Mouse (Mus musculus): ENCODE measurements at regions not wholly inside any gene's neighbourhood (a gene's known extent, or its start where the extent isn't known, plus 50 kb on each side); places are given as distances from the start of the nearest gene placed in this dataset.
A peak's percentile ranks its signal among the peaks of the same experiment; 100 is the strongest.

DNA sequence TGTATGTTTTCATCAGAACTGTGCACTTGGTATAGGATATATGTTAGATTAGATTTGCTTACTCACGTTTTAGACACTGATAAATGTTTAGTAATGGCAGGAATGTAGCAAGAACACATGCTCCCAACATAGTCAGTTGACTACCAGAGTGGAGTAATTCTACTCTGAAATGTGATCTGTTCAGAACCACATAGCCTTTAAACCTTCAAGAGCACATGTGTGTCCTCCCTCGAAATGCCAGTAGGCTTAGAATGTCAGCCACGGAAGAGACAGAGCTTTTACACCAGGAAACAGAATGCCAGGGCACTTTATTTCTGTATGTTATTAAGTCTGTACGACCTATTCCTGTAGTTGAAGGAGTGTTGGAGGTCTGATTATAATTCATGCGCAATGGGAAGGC lies 51.3 kb upstream of the Cd28 start:
- DNase-seq, result no peak

GRCm38 (mm10) chr1:60662301-60662986 lies 54.2 kb upstream of the Cd28 start:
- DNase-seq, result no peak

- DNase-seq, result no peak
Observed at GRCm38 (mm10) chr1:60661857-60662256, 54.7 kb upstream of the Cd28 start.

GRCm38 (mm10) chr1:60659604-60660003 lies 57.0 kb upstream of the Cd28 start:
- no peak for DNase-seq

DNA sequence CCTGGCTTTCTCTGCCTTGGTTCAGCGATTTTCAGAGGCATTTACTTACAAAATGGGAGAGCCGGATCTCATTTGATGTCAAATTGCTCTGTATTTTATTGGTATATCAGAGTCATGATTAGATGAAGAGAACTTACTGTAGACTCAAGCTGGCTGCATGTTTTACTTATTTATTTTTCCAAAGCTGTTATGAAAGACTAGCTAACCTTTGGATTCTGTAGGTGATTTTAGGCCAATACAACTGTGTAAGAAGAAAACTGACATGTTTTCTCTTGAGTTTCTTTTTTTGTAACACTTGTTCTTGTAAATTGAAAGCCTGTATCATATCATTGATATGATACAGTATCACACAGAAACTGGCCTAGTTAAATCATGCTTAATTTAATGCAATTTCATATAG lies 57.6 kb upstream of the Cd28 start:
- no peak for DNase-seq

DNA sequence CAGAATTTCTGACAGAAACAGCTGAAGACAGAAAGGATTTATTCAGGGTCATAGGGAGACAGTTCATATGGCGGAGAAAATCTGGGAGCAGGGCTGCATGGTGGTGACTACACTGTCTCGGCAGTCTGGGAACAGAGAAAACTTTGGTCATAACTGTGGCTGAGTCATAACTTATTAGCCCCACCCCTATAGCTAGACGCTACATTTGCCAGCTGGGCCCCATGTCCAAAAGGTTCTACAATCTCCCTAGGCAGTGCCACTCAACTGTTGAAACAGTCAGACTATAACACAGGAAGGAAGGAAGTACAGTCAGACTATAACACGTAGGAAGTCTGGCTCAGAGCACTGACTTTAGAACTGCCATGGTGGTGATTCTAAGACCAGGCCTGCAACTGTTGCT lies 58.2 kb upstream of the Cd28 start:
- DNase-seq, result no peak

- DNase-seq, result no peak
Observed at GRCm38 (mm10) chr1:60657511-60657910, 59.1 kb upstream of the Cd28 start.

DNA sequence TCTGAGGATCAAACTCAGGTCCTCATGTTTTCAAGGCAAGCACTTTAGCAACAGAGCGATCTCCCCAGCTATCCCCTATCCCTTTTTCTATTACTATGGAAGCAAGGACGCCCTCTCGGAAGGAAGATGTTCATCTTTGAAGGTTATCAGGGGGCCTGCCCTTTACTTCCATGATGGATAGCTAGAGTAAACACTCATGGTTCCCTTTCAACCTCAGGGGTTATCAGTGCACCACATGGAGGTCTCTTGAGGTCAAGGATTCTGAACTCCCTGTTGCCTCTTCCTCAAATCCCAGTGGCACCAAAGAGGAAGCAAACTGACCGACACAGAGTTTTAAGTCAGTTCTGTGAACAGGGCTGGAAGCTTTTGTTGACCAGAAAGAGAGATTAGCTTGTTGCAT lies 59.6 kb upstream of the Cd28 start:
- no peak for DNase-seq

DNA sequence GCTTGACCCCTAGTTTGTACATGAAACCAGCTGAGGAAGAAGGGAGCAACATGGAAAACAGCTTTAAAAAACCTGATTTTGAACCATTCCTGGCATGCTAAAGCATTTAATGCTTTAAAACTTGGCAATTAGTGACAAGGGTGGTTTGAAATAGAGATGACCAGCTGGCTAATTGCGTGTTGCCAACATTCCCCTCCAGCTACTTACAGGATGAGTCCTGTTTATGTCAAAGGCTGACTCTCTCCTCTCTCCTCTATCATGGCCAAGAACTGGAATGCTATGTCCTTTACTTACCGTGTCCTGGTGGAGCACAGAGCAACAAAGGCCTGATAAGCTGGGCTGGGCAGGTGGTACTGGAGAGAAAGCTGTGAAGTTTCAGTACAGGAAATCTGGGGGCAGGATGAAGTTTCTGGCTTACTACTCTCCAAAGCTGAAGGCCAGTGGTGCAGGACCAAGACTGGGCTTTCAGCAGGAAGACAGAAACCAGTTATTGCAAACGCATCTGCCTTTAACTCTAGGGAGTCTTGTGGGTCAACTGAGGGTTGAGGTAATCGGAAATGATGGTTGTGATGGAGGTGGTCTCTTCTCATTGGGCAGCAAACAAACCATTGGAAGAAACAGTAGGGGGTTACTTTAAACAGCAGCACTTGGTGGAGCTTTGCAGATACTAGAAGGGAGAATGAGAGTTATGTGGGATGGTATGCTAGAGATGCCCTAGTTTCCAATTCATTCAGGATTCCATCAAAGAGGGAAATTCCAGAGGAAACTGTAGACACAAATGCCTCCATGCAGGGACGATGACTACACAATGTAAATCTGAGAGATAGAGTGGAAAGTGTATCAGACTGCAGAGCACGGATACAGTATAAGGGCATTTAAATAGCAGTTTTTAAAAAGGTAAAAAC lies 60.7 kb upstream of the Cd28 start:
- no peak for DNase-seq

DNA sequence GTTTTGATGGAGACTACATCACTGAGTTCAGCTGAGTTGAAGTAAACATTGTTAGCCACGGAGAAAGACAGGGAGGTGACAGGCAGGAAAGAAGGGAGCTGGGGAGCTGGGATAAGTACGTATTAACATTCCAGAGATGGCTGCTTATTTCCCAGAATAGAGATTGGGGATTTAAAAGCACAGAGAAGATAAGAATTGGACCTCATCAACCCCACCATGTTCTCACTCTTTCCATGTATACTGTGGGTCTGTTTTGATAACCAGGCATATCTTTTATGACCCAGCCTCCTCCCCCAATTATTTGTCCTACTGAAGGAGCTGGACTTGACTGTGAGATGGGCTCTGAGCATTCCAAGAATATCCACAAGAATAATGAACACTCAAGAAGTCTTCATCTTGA lies 61.4 kb upstream of the Cd28 start:
- DNase-seq, result no peak

DNA sequence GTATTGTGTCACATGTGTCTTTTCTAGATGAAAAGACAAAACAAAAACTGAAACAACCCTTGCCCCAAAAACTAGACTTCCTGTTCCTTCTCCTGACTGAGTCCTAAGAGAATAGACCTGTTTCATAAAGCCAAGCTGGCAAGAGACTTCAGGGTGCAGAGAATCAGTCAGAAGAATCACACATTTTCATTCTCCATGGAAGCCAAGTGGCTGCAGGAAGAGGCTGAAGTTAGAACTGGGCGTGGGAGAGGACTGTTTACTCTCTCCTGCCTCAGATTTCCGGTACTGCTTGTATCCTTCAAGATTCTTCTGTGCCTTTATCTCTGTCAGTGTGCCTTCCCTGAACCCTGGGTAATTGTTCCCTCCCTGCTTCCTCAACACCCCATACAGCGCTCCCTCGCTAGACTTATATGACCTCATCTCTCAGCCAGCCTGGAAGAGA lies 64.0 kb upstream of the Cd28 start:
- peak; percentile 27 for DNase-seq

GRCm38 (mm10) chr1:60650158-60650557 lies 66.4 kb upstream of the Cd28 start:
- no peak for DNase-seq

DNA sequence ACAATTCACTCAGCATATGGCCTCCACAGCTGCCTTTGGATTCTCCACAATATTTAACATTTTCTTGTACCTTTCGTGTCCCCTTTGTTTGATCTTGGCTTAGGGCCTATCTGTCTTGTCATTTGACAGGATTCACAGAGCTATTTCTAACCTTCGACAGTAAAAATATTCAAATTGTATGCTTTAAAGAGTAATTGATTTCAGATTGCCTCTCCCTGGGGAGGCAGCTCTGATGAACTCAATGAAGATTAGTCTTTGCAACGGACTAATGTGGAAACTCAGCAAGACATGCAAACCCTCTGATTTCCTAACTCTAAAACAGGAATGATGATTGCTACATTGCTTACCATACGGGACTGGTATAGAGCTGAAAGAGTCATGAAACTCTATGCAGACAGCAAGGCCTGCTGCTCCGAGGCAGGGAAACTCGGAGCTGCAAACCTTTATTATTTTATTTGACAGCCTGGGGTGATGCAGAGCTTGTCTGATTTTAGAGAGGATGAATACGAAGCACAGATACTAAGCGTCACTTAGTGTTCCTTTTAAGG lies 67.2 kb upstream of the Cd28 start:
- DNase-seq, result no peak

- no peak for DNase-seq
Observed at GRCm38 (mm10) chr1:60646828-60647227, 69.8 kb upstream of the Cd28 start.

DNA sequence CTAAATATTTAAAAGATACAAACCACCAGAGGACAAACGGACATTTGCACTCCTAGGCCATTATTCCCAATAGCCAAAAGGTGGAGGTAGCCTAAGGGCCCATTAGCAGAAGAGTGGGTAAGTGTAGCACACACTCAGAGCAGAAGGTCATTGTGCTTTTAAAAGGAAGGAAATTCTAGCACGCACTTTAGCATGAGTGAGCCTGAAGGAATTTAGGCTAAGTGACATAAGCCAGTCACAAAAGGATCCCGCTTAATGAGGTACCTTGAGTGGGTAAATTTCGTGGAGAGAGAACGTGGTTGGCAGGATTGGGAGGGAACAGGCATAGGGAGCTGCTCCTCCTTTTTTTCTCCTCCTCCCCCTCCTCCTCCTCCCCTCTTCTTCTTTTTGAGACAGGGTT lies 70.4 kb upstream of the Cd28 start:
- DNase-seq, result no peak

DNA sequence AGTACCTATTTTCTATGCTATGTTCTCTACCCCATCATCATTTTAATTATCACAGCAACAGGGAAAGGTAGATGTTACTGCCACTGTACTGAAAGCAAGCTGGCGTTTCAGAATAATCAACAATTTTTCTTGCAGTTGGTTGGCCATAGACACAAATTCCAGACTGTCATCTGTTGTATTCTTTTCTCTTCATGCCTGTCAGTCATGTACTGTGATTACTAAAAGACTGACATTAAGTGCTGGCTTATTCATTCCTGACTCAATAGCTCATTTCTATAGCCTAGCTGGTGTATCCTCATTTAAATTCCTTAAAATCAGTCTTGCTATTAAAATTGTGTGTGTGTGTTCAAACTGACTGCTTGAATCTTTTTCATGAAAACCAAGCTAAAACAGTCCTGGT lies 71.4 kb upstream of the Cd28 start:
- DNase-seq, result no peak

DNA sequence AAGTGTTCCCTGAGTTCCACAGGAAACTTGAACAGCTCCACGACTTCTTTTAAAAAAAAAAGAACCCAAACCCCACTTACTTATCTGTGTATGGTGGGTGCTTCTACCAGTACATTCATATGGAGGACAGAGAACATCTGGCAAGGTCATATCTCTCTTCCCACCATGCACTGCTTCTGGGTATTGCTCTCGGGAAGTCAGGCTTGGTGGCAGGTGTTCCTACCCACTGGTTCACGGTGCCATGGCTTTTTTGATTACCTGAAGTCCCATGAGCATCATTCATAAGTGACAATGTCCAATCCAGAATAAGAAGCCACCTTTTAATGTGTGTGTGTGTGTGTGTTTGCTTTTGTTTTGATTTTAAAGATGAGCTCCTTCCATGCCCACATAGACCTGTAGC lies 73.8 kb upstream of the Cd28 start:
- no peak for DNase-seq

GRCm38 (mm10) chr1:60642175-60642574 lies 74.4 kb upstream of the Cd28 start:
- no peak for DNase-seq

DNA sequence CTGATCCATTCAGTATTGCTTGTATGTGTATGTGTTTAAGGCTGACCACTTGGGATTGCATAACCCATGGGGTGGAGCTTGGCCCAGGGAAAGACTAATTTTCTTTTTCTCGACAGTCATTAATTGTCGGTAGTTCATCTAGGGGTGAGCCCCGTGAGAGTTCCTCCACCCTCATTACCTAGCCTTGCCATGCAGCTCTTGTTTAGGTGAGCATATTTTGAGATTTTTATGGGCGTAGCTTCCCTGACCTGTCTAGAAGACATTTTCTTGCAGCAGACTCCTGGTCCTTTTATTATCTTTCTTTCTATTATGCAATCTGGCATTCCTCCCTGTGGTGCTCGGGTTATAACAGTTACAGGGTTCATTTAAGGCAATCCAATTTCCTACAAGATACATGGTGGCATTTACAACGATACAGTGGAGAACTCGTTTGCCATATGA lies 74.4 kb upstream of the Raph1 start:
- no peak for DNase-seq

DNA sequence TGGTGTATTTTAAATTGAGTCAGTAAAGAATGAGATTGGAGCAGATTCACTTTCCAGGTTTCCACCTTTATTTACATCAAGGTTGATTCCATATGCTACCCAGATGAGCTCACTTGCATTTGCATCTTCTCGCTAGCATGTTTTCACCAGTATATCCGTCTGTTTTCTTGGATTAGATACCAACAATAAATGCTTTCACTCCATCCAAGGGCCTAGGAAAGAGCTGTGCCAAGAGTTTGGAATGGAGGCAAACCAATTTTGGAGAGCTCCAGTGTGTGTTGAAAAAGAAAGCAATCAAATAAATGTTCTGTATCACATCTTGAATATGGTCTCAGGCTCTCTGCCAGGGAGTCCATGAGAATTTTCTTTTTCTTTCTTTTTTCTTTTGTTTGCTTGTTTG lies 72.6 kb upstream of the Raph1 start:
- no peak for DNase-seq

DNA sequence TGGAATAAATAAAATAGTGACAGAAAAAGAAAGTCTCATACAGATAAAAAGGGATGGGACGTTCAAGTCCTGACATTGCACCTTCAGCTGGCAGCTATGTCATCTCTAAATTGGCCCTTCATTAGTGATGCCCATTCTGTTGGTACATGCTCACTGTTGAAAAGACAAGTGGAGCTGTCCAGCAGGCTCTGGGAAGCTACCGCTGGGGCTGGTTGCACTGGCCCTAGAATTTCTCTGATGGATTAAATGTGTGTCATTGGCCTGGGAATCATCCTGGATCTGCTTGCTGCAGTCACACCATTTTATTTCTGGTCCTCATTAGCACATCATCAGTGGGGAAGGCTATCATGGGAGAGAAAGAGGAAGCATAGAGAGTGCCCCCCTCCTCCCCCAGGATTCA lies 72.2 kb upstream of the Raph1 start:
- no peak for DNase-seq

DNA sequence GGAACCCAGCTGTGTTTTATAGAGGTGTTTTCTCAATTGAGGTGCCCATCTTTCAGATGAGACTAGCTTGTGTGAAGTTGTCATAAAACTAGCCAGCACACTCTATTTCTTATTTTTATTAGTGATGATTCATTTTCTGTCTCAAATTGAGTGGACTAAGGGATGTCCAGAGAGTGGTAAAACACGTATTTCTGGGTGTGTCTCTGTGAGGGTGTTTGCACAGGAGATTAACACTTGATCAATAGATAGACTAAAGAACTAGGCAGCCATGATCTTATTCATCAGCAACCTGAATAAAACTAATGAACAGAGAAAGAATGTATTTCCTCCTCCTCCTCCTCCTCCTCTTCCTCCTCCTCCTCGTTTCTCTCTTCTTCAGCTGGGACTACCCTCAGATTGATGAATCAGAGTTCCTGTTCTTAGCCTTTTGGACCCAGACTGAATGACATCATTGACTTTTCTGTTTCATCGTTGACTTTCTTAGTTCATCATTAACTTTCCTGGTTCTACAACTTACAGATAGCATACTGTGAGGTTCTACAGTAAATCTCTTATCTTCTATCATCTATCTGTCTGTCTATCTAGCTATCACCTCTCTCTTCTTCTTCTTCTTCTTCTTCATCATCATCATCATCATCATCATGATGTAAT lies 70.0 kb upstream of the Raph1 start:
- no peak for DNase-seq

DNA sequence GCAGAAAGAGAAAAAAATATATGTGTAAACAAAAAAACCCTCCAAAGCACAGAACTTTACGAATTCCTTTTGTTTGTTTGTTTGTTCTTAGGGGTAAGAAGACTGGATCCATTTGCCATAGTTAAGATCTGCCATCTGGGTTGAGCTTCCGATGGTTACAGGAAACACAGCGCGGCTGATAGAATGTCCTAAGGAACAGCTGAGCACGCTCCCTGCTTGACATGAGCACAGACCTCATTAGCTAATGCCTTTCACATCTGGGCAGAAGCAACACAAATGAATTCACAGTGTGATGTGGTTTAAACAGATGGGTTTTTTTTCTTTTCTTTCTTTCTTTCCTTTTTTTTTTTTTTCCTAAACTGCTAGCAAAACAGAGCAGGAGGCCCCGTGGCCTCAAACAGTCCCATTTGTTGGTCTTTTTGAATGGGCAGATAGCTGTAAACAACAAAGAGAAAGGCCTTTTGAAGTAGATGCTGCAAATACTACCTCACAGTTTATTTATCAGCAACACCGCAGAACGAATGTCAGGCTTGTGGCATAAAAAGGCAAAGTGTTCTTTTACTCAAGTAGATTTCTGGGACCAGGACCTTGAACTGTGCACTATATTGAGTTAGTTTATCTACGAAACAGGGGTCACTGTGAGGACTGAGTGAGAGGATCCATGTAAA lies 61.0 kb upstream of the Raph1 start:
- peak; percentile 17 for DNase-seq

Data from thymus, postnatal 25 days (tissue).